In the genomic region with DNA sequence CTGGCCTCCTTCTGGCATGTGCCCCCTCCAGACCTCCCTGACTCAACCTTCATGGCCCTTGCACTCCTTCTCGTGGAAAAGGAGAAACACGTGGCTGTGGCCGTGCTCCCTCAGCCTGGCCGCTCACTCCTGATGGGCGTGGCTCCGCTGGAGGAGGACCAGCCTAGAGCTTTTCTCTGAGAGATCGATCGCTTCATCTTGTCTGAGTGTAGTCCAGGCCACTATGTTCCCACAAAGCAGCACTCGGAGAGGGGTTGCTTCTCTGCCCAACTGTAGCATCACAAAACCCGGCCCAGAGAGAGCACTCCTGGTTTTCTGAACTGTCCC, we compare ENCODE assay signal across 22 mouse cellular contexts. TPM values are rescaled to one million over a fixed set of nuclear protein-coding genes. Genes with fewer than 3 reads are reported as not detected.
"Had no signal": no experiment of that assay in that cellular context is flagged by ENCODE, and none has a peak within 500 bp of the region (broad histone marks: within the 10 kb centered on the region; RNA-seq: fewer than 3 reads in every experiment).

No protein-coding gene starts in this region.

- DNase-seq: liver; lung, adult 2 months; lung, postnatal 10 days; spleen, adult 18-20 months; thymus, postnatal 36 days had no signal

- H3K9me3 ChIP-seq: limb, embryonic 12.5 days; liver, embryonic 15.5 days; midbrain, embryonic 15.5 days; neural tube, embryonic 12.5 days had no signal

- H3K36me3 ChIP-seq: liver, embryonic 15.5 days had no signal

- H3K9ac ChIP-seq: limb, embryonic 12.5 days; liver, embryonic 15.5 days; midbrain, embryonic 15.5 days; neural tube, embryonic 12.5 days had no signal

- ATAC-seq: hindbrain, embryonic 16.5 days; inflammation-experienced regulatory T-cells, adult 6 months; intestine, postnatal 0 days; midbrain, embryonic 15.5 days had no signal

- H3K4me1 ChIP-seq: midbrain, embryonic 15.5 days; neural tube, embryonic 12.5 days had no signal

- H3K4me3 ChIP-seq: limb, embryonic 12.5 days; liver, embryonic 15.5 days; megakaryocyte, embryonic 14.5 days; midbrain, embryonic 15.5 days; neural tube, embryonic 12.5 days had no signal

- H3K27ac ChIP-seq: limb, embryonic 12.5 days; liver, embryonic 15.5 days; macrophage; midbrain, embryonic 15.5 days; neural tube, embryonic 12.5 days had no signal

- H3K27me3 ChIP-seq: limb, embryonic 12.5 days; liver, embryonic 15.5 days; midbrain, embryonic 15.5 days; neural tube, embryonic 12.5 days had no signal

- H3K4me2 ChIP-seq: limb, embryonic 12.5 days; liver, embryonic 15.5 days; midbrain, embryonic 11.5 days; midbrain, embryonic 15.5 days; neural tube, embryonic 12.5 days had no signal

RNA-seq across cellular contexts. Expression of gene Tas1r2, which starts 21.1 kb away (rescaled TPM):
- total RNA-seq: layer of hippocampus, adult 18-20 months; layer of hippocampus, postnatal 10 days; left cerebral cortex, postnatal 36 days; monocyte, adult 5-6 weeks had no signal
- polyA plus RNA-seq: hindbrain, embryonic 16.5 days; inflammation-experienced regulatory T-cells, adult 6 months; intestine, postnatal 0 days; limb, embryonic 12.5 days; liver, embryonic 15.5 days; macrophage; midbrain, embryonic 11.5 days; midbrain, embryonic 15.5 days; neural tube, embryonic 12.5 days; stomach, embryonic 14.5 days; thymus, postnatal 0 days had no signal

RNA-seq across cellular contexts. Expression of gene Gm21969, which starts 29.2 kb away (rescaled TPM):
- total RNA-seq: layer of hippocampus, adult 18-20 months; layer of hippocampus, postnatal 10 days; left cerebral cortex, postnatal 36 days; monocyte, adult 5-6 weeks; neutrophil, adult 5-6 weeks had no signal
- polyA plus RNA-seq: hindbrain, embryonic 16.5 days; inflammation-experienced regulatory T-cells, adult 6 months; intestine, postnatal 0 days; limb, embryonic 12.5 days; liver, embryonic 15.5 days; lung, adult 2 months; macrophage; midbrain, embryonic 11.5 days; midbrain, embryonic 15.5 days; neural tube, embryonic 12.5 days; stomach, embryonic 14.5 days; thymus, postnatal 0 days had no signal
